Mouse (Mus musculus) c-Kit-positive CD71-positive TER-119-negative erythroid progenitor cells, embryonic 14.5 days (primary cell): ENCODE measurements around the gene Fmnl2.

Experiments used
- DNase-seq: peaks from one replicate; pipeline ENCODE4 v3.0.0-alpha.2; 2013; ENCODE audit warnings: low read depth

The Fmnl2 gene

GRCm38 (mm10) chr2:53106472-53106871, 248.8 kb downstream of the Fmnl2 start:
- no peak for DNase-seq

GRCm38 (mm10) chr2:53108547-53108946, 250.9 kb downstream of the Fmnl2 start:
- no peak for DNase-seq

GRCm38 (mm10) chr2:53121797-53122196, 264.1 kb downstream of the Fmnl2 start:
- DNase-seq = peak; percentile 15

- DNase-seq = no peak
Observed at GRCm38 (mm10) chr2:53125998-53126397, 268.3 kb downstream of the Fmnl2 start.

GRCm38 (mm10) chr2:53129070-53129469, 271.4 kb downstream of the Fmnl2 start:
- DNase-seq = no peak

GRCm38 (mm10) chr2:53131567-53131966, 273.9 kb downstream of the Fmnl2 start:
- DNase-seq = no peak

GRCm38 (mm10) chr2:53146852-53147251, 289.2 kb downstream of the Fmnl2 start:
- DNase-seq = no peak

GRCm38 (mm10) chr2:53173966-53174365, 316.3 kb downstream of the Fmnl2 start:
- DNase-seq = no peak

GRCm38 (mm10) chr2:53178966-53179365, 321.3 kb downstream of the Fmnl2 start:
- no peak for DNase-seq

- no peak for DNase-seq
Observed at GRCm38 (mm10) chr2:53179876-53180275, 322.2 kb downstream of the Fmnl2 start.
